ENCODE assay signal across 14 mouse cellular contexts in genomic region chr6:92572139-92572538, GRCm38 (mm10).
DNase-seq lines count a peak whose midpoint lies in the region.
"Had no signal": no experiment of that assay in that cellular context is flagged by ENCODE, and none has a peak within 500 bp of the region (broad histone marks: within the 10 kb centered on the region; RNA-seq: fewer than 3 reads in every experiment).

No protein-coding gene starts in this region.

- intact Hi-C loops in heart, postnatal 36 days (cut with DNase I) = no loop called here

- DNase-seq in heart, adult 11 months = peak; percentile 79
- DNase-seq in heart, postnatal 36 days = no peak
- peak; percentile 15 for DNase-seq in lung, postnatal 10 days
- no peak for DNase-seq in lung, postnatal 25 days (ENCODE audit: low spot score)
- peak; percentile 29 for DNase-seq in NIH3T3 (ENCODE audit: low read depth)
- no peak for DNase-seq in cerebellum, postnatal 36 days
- DNase-seq in kidney, postnatal 25 days = no peak
- DNase-seq: adrenal gland, adult 2 months; adrenal gland, postnatal 25 days; cerebellum, adult 11 months; cerebellum, adult 8-10 months; cerebellum, postnatal 14 days; gastrocnemius, postnatal 14 days; heart, postnatal 14 days had no signal

Comparison
In these comparisons a context has a peak if more than half of its experiments do, and no peak if none do; other contexts are left out.
1. DNase-seq: peak in heart, adult 11 months (single experiment), lung, postnatal 10 days (single experiment) and NIH3T3 (single experiment); none in heart, postnatal 36 days (0 of 2), lung, postnatal 25 days (single experiment), cerebellum, postnatal 36 days (0 of 2) and kidney, postnatal 25 days (0 of 2).